Mouse (Mus musculus) adrenal gland, postnatal 14 days (tissue): ENCODE measurements at regions not wholly inside any gene's neighbourhood (a gene's known extent, or its start where the extent isn't known, plus 50 kb on each side); places are given as distances from the start of the nearest gene placed in this dataset.

ENCODE experiments used
- DNase-seq: peaks from one replicate; pipeline ENCODE4 v3.0.0; 2021; ENCODE audit warnings: mixed read lengths

DNA sequence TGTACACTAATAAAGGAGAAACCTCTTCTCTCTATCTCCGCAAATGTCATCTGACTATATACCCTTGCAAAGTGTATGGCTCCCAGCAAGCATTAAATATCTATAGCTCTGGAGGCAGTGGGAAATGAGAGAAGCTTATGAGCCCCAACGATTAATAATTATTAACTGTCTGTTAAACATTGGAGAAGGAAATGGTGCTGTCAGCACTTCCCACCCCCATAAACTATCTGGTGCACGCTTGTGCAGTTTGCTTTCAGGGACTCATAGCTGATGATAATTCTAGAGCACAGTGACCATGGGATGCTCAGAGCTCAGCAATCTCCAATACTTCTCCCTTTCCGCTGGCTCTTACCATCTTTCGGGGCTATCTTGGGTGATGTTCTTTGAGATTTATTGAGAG is 541.2 kb downstream of the Grxcr1 start:
- no peak for DNase-seq

DNA sequence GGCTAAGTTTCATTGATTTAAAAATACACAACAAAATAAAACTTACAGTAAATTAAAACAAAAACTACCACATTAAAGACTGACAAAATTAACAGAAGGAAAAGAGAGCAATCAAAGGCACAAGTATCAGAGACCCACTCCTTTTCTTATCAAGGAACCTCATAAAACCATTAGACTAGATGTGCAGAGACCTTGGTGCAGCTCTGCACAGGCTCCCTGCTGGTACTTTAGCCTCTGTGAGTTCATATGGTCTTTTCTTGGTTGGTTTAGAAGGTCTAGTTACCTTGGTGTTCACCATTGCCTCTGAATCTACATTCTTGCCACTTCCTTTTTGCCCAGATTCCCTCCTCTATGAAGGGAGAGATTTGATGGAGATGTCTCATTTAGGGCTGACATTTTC is 544.2 kb downstream of the Grxcr1 start:
- no peak for DNase-seq

DNA sequence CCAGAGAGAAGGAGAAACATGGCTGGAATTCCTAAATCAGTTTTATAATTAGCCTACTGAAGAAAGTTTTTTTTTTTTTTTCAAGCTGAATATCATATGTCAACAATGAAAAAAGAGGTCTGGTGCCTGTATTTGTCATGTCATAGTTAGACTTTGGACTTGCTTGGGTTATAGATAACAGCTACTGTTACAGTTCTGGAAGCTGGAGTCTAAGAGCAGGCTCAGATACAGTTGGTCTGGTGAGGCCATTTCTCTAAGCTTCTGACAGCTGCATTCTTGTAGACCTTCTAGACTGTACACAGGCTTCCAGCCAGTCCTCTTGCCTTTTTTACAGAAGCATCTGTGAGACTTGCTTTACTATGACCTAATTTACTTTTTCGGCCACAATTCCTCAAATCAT is 546.9 kb downstream of the Grxcr1 start:
- no peak for DNase-seq

DNA sequence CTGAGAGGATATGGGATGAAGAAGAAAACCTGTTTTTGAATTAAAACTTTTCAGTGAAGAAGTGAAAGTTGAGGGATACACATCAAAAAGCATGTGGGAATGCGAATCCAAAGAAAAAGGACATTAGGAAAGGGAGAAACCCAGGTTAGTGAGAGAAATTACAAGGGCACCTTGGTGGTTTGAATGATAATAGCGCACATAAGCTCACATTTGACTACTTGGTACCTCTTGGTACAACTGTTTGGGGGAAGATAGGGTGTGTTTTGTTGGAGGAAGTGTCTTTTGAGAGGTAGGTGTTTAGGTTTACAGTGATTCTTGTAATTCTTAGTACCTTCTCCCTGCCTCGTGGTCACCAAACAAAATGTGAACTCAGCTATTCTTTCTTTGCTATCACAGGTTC is 560.8 kb downstream of the Grxcr1 start:
- DNase-seq, result no peak

DNA sequence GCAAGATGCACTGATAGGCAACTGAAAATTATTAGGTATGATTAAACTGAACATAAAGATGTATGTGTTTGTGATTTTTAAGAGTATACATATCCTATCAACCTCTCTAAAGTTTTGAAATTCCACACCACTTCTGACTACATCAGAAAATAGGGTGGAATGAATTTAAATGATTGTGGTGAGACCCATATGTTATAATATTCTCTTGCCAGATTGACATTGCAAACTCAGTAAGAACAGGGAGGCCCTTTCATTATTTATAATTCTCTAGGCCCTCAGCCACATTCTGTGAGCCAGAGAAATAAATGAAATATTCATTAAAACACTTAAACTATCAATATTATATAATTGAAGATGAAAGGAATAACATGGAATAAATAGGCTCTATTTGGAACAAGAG is 586.8 kb downstream of the Grxcr1 start:
- DNase-seq, result no peak

DNA sequence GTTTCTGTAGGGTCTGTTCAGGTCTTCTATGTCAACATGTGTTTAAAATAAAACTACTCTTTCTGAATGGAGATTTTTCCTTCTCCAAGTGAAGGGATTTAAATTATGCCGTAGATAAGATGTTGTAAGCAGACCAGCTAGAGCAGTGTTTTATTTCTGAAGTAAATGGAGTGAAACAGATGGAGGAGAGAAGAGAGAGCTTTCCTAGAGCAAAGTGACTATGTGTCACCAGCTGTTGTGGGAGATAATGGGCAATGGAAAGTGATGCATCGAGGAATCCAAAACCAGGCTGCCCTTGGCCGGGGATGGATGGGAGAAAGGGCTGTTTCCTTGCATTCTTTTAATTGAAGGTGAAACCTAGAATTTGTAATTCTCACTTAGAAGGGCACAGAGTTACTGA is 603.8 kb downstream of the Grxcr1 start:
- DNase-seq, result no peak

DNA sequence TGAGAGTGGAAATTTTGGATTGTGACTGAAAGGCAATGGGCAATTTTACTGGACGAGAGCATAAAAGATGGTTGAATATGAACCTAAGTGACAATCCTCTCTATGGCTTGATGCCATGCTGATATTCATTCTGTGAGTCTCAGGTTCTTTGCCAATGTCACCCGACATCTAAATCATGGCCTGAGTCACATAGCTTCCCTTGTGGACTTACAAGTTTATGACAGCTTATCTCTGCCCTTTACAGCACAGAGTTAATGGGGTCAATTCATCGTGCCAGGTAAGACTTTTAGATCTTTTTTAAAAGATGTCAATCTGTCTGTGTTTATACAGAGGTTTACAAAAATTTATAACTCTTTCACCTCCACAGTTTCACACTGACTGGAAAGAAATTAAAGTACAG is 641.2 kb downstream of the Grxcr1 start:
- DNase-seq, result no peak

DNA sequence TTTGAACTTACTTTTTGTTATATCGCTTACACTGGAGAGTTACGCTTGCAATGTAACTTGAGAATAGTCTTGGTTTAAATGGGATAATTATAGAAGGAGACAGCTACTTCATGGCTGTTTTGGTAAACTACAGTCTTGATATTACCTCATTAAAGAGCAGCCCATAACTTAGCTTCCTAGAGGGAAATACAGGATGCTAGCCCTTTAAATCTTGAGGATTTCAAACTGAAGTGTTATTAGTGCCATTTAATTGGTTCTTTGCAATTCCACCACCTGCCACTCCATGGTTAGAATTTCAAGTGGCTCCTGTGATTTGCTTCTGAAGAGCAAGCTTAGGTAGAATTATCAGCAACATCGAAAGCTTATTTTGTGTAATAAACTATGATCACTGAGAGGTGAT is 640.1 kb downstream of the Kctd8 start:
- DNase-seq, result no peak

DNA sequence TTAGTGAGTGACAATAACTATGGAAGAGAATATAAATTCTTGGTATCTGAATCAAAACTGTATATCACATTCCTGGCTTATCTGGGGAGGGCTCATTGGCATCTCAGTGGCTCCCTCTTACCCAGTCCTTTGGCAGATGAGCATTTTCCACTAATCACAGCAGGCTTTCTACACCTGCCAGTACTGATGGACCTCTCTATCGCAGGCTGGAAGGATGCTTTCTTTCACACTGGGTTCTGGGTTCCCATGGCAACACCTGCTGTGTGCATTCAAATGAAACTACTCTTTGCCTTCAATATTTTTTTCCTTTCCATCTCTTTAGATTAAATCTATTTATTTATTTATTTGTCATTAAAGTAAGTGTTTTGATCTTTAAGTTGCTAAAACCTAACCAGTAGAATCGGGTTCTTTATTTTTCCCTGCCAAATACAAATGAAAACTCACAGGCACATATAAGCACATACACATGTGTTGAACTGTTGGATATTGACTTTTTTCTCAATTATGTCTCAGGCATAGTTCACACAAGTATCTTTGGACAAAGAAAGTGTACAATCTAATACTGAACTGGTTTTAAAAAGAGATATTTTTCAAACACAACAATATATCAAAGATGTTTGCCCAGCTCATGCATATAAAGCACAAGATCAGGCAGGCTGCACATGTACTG is 635.9 kb downstream of the Kctd8 start:
- no peak for DNase-seq

DNA sequence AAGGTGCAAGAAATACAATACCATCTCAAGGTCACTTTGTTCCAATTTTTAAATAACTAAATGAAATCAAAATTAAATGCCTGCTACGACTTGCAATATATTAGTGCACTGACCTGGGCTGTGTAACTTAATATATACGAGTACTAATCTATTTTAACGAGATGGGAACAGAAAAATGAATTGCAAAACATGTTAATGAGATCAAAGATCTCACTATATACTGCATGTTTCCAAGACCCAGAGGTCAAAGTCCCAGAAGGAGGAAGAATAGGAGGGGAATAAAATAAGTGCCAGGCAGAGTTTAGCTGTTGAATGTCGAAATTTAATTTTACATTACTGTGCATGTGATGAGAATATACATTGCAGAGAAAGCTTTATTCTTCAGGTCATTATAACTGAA is 614.7 kb downstream of the Kctd8 start:
- DNase-seq, result no peak

DNA sequence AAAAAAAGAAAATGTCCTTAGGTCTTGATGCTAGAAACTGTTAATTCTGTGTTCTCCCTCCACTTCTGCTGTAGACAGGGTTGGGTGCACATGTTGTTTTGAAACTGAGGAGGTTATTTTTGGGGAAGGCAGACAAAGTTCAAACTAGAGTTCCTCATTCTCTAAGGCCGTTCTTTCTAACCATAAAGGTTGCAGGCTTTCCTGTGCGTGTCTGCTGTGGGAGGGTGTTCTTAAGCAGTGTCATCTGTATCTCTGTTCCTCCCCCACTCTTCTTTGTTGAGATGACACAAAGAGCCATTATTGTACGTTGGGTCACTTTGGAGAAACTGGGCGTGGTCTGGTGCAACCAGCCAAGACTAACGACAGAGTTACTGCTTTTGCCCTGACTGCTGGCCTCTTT is 606.3 kb downstream of the Kctd8 start:
- DNase-seq, result peak; percentile 4

DNA sequence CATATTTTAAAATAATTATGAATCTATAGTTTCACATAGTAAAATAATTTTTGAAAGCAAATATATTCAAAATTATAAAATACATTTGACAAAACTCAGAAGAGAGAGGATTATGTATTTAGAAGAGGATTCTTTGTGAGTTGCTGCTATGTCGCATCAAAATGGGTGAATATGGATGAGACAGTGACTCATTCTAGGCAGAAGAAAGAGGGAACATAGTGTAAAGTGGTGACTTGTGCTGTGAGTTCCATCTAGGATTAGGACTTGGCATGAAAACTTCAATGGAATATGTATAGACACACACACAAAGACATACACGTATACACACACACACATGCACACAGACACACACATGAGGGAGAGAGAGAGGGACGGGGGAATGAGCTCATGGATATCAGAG is 591.0 kb downstream of the Kctd8 start:
- DNase-seq, result no peak

DNA sequence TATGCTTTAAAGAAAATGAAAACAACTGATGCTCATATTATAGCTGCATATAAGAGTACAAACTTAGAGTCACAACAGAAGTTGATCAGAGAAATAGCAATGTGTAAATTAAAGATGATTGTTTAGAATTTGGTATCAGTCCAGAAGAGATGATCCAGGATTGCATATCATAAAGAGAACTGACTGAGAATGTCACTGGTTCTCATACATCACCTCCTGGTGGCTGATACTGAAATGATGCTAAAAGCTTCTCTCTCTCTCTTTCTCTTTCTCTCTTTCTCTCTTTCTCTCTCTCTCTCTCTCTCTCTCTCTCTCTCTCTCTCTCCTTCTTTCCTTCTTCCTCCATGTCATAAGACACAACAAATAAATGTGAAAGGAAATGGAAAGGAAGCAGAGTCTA is 588.5 kb downstream of the Kctd8 start:
- DNase-seq, result no peak
